Mouse (Mus musculus) activated CD4-positive, CD25-positive, alpha-beta regulatory T cell, adult 4 months (primary cell): ENCODE results near the gene Kpna4. TPM values are rescaled to one million over a fixed set of nuclear protein-coding genes. Genes with fewer than 3 reads are reported as not detected.

Experiments
- ATAC-seq: one replicate; pipeline ENCODE4 v1.8.0; 2017
- polyA plus RNA-seq, 2 experiments: library from polyadenylated mRNA; unstranded; fragments of 100-300 nt; shearing (Covaris generic); gene quantifications; one replicate each; pipeline ENCODE4 v1.2.1; 2017

Kpna4 gene
- polyA plus RNA-seq = 10 to 100 TPM; 27.2 to 36.5 TPM

DNA sequence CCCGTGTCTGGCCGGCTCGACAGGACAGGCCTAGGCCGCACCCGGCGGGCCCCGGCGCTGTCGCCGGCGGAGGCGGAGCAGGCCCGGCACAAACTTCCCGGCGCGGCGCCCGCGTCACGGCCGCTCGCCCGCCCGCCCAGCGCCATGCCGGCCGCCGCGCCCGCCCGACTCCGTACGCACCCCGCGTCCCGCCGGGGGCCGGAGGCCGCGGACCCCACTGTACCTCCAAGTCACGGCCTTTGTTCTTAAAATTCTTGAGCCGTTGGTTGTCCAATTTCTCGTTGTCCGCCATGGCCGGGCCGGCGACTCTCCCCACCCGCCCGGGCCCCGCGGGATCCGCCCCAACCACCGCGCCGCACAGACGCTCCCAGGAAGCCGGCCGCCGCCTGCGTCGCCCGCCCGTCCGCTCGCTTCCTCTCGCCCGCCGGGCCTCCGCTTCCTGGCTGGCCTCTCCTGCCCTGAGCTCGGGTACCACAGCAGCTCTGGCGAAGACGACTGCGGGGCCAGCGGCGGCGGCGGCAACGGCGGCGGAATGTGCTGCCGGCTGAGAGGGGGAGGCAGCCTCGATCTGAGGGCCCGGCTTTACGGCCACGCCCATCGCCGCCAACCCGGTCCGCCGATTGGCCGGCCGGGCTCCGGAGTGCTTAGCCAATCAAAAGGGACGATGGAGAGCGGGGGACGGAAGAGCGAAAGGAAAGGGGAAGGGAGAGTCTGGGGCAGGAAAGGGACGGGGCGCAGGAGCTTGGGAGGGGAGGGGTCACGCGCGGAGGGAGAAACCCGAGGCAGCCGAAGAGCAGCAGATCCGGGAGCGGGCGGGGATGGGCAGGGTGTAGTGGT lies at the start of gene Kpna4:
Kpna4 (minus strand) TSS at position 605 of the 837 bp plus-strand sequence.
- ATAC-seq = peak; percentile 92

DNA sequence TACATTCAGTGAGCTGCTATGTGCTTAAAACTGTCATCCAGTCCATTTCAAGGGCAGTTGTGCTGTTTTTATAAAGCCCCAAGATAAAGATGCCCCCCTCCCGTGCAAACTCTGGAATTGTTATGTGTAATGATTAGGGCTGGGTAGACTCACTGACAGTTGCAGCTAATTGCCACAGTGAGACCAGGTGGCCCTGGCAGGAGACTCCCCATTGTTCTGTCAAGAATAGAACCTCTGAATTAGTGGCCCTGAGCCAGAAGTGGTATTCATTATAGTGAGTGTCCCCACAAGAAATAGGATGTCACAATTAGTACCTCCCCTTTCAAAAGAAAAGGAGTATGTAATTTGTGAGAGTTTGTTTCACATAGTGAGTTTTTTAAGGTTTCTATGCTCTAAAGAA lies 48.3 kb upstream of the Kpna4 start:
- no peak for ATAC-seq

GRCm38 (mm10) chr3:69171123-69171522 lies 44.2 kb upstream of the Kpna4 start:
- ATAC-seq = peak; percentile 52

DNA sequence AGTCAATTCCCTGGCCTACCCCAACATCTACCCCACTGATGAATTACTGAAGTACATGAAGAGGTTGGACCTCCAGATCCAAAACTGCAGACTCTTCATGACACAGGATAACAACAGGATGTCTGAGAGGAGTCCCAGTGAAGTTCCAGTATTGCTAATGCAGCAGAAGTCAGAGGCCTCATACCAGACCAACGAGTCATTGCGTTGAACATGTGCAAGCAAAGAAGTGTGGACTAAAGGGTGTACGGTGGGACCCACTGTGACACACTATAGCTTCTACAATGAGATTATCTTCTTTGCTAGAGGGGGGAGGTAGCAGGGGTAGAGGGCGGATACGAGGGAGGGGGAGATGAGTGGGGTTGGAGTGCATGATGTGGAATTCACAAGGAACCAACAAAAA lies 42.9 kb upstream of the Kpna4 start:
- no peak for ATAC-seq

DNA sequence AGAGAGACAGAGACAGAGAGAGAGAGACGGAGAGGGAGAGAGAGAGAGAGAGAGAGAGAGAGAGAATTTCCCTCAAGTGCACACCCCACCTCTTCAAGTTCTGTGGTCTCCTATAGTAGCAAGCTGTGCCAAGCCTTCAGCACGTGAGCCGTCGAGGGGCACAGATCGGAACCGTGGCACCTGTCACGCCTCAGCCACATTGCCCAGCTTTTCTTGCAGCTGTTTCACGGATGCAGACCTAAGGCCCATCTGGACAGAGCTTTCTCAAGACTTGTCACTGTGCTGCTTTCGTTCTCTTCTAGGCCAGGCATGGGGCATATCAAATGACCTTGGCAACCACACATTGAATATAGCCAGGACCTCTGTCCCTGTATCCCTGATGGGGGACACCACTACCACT lies 41.8 kb upstream of the Kpna4 start:
- ATAC-seq = no peak

- no peak for ATAC-seq
Measured at GRCm38 (mm10) chr3:69163057-69163456, 36.1 kb upstream of the Kpna4 start.

- no peak for ATAC-seq
Measured at GRCm38 (mm10) chr3:69160429-69160828, 33.5 kb upstream of the Kpna4 start.

DNA sequence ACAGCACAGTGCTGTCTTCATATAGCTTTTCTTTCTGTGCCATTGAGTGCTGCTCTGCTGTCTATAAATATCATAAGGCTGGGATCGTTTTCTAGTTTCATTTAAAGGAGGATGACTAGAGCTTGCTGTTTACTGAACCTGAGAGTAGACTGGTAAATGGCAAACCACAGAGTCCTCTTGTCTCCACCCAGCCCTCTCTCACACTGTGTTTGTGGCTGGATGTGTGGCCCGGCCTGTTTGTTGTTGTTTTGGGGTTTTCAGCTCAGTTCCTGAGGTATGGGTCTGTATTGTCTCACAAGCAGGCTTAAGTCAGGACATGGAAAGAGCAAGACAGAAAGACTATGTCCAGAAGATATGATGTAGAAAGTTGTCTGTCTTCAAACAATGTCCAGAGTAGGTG lies 32.6 kb upstream of the Kpna4 start:
- ATAC-seq = peak; percentile 59

- no peak for ATAC-seq
Measured at GRCm38 (mm10) chr3:69157886-69158285, 31.0 kb upstream of the Kpna4 start.

DNA sequence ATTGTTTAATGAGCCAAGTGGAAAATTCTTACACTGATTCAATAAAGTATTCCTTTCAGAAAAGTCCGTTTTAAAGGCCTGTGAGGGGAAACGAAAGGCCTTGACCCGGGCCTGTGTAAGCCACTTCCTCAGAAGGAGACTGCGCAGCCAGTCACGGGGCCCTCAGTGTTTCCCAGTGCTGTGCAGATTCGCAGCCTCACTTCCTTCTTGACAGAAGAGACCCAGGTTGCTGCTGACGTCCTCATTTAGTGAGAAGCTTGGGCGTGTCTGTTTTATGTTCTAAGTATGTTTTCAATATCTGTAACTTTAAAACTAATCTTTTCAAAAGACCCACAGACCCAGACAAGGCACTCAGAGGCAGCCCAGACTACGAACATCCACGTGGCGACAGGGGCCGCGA lies 29.6 kb upstream of the Kpna4 start:
- ATAC-seq = peak; percentile 92

- no peak for ATAC-seq
Measured at GRCm38 (mm10) chr3:69154691-69155090, 27.8 kb upstream of the Kpna4 start.

DNA sequence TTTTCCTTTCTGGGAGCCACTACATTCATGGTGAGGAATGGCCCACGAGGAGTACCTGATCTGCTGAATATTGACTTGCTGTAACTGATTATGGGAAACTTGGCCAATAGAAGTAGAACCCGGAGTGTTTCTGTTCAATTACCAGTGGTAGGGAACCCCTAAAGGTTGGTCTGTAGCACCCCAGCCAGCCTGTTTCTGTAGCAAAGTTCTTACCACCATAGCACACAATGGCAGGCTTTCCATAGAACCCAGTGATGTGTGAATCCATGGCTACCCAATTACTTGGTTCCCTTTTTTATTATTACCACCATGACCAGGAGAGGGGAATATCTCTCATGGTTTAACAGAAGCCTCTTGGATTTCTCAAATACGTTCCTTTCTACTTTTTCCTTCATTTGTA lies 24.0 kb upstream of the Kpna4 start:
- no peak for ATAC-seq

- ATAC-seq = no peak
Measured at GRCm38 (mm10) chr3:69142372-69142994, 15.6 kb upstream of the Kpna4 start.

- no peak for ATAC-seq
Measured at GRCm38 (mm10) chr3:69140851-69141250, 13.9 kb upstream of the Kpna4 start.

DNA sequence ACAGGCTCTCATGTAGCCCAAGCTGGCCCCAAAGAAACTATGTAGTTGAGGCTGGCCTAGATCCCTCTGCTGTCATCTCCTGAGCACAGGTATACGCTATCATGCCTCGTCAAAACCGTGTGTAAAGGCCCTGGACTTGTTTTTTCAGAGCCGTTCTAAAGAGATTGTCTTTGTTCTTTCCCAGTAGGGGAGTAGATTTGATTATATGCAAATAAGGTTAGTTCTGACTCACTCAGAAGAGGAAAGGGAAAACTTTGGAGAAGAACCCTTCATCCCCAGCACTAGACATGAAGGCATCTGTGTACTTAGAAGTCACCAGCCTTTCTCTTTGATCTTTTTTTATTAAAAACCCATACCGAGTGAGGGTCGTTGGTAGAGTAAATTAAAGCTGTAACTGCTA lies 9.1 kb upstream of the Kpna4 start:
- ATAC-seq = no peak

- ATAC-seq = no peak
Measured at GRCm38 (mm10) chr3:69130973-69131372, 4.1 kb upstream of the Kpna4 start.

DNA sequence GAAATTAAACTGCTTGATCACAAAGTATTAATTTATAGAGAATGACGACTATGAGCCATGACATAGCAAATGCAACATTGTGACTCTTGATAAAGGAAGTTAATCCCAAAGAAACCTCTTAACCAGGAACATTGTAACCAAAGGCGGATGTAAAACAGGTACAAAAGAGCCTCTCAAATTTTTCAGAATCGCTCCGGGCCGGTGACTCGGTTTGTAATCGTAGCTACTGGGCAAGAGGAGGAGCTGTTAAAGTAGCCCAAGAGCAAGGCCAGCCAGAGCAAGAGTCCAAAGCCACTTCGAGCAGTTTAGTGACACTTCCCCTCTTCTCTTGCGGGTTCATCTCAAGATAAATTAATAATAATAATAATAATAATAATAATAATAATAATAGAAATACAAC lies 780 bp upstream of the Kpna4 start:
- no peak for ATAC-seq

- ATAC-seq = no peak
Measured at GRCm38 (mm10) chr3:69127346-69127678, 399 bp upstream of the Kpna4 start.

- peak; percentile 19 for ATAC-seq
Measured at GRCm38 (mm10) chr3:69125891-69126508, 913 bp downstream of the Kpna4 start.

- ATAC-seq = no peak
Measured at GRCm38 (mm10) chr3:69125461-69125860, 1.5 kb downstream of the Kpna4 start.

- ATAC-seq = no peak
Measured at GRCm38 (mm10) chr3:69118827-69119226, 8.1 kb downstream of the Kpna4 start.

- ATAC-seq = peak; percentile 9
Measured at GRCm38 (mm10) chr3:69114760-69115159, 12.2 kb downstream of the Kpna4 start.

- ATAC-seq = no peak
Measured at GRCm38 (mm10) chr3:69113956-69114355, 13.0 kb downstream of the Kpna4 start.

GRCm38 (mm10) chr3:69109079-69109478 lies 17.8 kb downstream of the Kpna4 start:
- no peak for ATAC-seq
